Mouse (Mus musculus) urinary bladder, postnatal 36 days (tissue): ENCODE data around the gene Dclk1.

Experiments used
- DNase-seq, 2 experiments: peaks; one replicate each; pipeline ENCODE4 v3.0.0; 2022; ENCODE audit warnings: low spot score in 2 of 2, mixed read lengths in 1 of 2

Dclk1 gene

DNA sequence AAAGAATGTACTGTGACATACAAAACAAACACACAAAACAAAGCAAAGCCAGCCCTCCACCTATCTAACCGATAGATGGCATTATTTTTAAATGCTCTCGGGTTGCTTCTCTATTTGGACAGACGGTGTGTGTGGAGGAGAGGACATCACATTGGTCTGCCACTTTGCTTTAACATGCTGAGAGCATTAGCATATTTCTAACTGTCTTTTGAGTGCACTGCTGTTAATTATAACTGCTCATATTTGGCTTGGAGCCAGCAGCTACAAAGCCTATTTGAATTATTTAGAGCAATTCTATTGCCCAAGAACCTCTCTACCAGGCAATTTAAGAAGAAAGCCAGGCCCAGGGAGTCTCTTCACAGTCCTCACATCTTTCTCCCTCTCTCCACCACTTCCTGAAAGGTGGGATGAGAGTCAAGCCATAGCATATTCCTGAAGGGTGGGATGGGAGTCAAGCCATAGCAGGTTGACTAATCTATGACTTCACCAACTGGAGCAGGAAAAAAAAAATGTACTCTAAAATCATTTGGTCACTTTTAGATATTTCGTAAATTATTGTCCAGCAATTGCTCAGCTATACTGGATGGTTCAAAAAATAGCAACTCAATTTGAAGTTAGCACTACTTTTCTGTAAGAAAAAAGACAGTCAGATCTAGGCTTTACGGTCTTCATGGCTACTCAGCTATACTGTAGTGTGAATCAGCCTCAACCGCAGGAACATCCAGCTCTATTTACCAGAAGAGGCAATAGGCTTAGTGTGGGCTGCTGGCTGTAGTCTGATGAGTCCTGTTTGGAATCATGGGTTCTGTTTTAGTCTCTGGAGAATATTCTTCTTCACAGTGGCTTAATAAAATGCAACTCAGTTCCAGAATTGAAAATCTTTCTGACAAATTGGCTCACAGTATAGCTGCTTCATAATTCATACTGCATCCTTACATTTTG, 155.9 kb downstream of the Dclk1 start:
- DNase-seq: no peak

DNA sequence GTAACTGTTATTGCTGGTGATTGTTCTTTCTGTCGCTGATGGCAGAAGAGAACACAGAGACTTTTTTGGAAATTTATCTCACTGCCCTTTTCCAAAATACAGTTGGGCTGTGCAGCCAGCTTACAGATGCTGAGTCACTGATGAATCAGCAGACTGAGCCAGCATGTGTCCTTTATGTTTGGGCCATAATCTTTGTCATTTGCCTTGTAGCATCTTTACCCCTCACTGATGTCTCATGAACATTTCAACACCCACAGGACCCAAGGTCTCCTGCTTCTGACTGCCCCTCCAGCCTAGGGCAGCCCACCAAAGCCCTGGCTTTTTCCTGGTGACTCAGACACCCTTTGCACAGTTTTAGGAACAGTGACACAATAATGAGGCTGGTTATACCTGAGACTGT, 159.1 kb downstream of the Dclk1 start:
- no peak for DNase-seq

DNA sequence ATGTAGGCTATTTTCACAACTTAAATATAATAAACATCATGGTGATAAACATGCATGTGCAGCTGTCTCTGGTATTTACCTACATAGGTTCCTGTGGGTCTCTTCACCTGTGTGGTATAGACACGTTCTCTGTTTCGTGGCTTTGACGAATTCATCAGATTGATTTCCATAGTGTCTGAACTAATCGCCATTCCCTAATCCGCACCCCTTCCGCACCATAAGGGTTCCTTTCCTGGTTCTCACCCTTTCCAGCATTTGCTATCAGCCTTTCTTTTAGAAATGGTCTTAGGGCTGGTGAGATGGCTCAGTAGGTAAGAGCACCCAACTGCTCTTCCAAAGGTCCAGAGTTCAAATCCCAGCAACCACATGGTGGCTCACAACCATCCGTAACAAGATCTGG, 162.6 kb downstream of the Dclk1 start:
- no peak for DNase-seq

DNA sequence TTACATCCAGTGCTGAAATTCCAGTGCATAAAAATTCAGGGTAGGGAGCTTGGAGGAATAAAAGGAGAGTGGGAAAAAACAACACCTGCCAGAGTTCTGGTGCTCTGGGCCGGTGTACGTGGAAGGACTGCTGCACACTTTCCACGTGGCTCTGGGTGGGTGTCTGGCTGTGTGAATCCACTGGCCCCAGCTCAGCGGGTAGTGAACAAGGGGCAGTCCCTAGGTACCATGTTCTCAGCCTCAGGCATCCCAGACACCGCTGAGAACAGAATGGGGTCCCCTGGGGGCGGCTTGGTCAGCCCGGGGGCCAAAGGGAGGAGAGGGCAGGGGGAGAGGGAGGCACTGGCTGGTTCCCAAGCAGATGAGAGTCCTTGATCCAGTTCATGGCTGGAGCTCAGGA, 164.5 kb downstream of the Dclk1 start:
- DNase-seq: no peak

DNA sequence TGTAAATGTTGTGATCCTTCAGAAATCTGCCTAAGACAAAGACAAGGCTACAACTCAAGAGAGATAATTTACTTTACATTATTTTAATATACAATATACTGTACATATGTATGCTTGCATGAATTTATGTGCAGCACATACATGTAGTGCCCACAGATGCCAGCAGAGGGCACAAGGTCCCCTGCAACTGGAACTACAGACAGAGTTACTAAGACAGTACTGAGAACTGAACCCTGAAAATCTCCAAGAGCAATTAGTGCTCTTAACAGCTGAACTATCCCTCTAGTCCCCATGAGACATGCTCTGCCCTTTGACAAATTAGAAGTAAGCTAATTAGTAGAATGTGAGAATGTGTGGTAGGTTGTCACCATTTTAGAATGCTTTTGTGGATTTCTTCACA, 169.4 kb downstream of the Dclk1 start:
- DNase-seq: no peak

DNA sequence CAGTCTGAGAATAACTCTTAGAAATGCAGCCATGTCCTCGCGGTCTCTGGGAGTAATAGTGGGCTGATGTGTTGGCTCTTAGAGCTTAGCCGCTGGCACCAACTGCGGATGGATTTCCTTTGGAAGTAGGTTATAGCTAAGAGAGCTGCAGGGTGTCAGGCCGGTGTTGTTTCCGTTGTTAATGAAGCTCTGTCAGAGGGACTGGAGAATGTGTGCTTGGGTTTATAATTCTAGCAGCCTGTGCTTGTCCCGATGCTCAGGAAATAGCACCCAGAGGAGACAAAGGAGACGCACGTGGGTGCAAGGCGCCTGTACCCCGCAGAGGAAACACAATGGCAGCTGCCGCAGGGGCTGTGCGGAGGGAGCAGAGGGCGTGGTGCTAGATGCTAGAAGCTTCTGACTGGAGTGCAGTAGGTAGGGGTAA, 173.4 kb downstream of the Dclk1 start:
- no peak for DNase-seq

DNA sequence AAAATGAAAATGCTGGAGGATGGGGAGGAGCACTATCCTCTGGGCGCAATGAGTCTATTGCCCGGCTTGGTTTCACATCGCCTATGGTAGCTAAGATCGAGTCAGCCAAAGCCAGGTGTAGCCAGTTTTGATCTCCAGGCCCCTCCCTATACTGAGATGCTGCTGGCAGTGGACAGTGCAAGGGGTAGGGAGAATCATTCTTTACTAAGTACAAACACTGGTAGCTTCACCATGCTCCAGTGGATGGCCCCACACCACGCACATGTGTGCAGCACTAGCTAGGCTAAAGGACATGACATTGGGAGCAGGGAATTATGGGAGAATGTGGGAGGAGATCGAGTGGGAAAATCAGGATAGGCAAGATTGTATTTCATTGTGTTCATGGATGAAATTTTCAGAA, 176.7 kb downstream of the Dclk1 start:
- no peak for DNase-seq

DNA sequence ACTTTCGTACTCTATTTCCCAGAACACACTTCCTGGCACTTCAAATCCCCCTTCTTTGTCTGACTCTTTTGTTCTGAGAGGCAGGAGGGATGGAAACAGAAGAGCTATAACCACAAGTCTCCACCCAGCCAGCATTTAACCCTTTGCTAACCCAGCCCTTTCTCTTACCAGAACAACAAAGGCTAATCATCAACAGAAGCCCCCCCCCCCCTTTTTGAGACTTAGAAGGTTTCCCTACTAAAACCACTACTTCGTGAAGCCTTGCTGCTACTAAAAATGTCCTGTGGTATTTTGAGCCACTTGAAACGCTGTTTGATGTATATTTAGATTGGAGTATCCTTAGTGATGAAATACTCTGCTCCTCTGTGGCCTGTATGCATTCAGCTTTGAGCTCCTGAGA, 177.2 kb downstream of the Dclk1 start:
- DNase-seq: no peak

DNA sequence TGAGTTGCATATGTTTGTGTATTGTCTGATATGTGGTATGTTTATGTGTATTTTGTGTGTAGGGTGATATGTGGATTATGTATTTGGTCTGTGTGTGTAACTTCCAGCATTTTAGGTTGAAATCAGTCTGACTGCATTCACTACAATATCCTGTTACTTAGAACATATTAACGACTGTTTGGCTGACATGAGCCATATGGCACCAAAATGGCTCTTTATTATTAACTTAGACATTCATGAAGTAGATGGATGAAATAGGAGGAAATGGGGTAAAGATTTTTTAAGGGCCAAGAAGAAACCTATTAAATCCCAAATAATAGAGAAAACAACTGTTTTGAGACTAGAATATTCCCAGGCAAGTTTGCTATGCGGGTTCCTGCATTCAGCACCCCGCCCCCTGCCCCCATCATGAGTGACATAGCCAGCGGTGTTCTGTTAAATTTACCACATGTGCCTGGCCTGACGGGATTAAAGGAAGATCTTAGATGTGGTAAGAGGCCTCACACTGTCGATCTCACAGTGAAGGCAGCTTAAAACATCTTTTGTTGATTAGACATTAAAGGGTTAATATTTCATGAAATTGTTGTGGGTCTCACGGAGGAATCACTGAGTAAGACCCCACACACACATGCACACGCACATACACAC, 178.4 kb downstream of the Dclk1 start:
- no peak for DNase-seq

DNA sequence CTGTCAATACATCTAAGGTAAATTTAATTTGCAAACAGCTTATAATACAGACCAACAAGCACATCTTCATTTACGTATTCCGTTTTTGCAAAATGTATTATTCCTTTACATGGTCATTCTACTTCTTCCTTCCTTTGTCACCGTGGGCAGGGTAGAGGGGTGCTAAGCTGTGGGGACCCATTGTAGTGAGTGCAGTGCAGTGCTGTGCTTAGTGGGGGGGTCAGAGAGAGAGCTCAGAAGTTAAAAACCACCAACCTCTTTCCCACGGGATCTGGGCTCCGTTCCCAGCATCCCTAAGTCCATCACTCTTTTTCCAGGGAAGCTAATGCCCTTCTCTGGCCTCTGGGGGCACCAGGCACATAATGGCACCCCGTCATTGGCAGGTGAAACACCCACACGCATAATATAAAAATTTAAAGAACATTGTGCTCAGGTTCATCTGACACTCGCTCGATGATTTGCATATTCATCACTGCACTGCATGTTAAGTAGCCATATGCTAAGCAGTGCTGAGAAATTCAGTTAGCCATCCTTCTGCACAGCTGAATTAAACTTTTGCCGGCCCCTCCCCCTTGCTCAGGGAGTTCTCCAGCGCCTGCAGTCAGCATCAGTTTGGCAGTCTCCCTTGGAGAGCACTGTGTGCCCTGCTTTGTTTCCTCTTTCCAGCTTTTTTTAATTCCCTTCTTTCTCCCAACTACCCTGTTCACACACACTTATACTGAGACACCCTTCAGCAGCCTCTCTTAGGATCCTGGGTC, 181.7 kb downstream of the Dclk1 start:
- DNase-seq: no peak

DNA sequence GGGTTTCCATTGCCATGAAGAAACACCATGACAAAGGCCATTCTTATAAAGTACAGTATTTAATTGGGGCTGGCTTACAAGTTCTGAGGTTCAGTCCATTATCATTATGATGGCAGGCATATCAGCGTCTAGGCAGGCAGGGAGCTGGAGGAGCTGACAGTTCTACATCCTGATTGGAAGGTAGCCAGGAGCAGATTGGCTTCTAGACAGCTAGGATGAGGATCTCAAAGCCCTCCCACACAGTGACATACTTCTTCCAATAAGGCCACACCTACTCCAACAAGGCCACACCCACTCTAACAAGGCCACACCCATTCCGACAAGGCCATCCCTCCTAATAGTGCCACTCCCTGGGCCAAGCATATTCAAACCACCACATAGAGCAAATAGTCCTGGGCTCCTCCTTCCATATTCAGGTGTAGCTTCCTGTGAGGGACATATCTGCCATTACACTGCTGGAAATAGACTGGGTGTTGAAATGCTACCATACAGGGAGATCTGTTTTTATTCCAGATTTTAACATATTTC, 187.9 kb downstream of the Dclk1 start:
- no peak for DNase-seq

DNA sequence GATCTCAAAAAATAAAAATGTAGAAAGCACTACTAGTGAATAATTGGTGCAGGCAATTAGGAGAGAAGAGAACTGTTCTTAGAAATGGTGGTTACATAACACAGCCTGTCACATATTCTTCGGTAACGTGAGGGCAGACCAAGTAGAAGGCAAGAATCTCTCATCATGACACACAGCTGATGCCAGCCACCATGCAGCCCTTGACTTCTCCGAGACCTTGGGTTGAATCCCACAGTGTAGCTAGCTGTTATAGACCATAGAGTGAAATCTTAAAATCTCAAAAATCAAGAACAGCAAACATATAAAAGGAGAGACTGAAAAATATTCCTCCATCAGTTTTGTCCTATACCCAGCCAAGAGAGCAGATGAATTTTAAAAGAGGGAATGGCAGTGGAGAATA, 189.1 kb downstream of the Dclk1 start:
- no peak for DNase-seq

DNA sequence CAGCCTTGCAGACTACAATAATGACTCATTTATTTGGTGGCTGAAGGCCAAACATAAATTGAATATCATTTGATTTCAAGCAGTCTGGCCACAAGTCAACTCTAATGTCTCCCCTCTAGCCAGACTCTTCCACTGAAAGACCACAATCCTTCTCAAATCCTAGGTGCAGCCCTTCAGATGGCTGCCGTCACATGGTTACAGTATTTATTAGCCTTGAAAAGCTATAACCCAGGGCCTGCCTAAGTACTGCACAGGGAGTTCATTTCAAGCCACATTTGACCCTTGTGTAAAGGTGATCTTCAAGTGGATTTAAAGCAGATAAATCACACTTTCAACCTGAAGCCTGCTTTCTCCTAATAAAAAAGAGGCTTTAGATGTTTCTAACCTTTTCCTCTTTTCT, 192.1 kb downstream of the Dclk1 start:
- no peak for DNase-seq

DNA sequence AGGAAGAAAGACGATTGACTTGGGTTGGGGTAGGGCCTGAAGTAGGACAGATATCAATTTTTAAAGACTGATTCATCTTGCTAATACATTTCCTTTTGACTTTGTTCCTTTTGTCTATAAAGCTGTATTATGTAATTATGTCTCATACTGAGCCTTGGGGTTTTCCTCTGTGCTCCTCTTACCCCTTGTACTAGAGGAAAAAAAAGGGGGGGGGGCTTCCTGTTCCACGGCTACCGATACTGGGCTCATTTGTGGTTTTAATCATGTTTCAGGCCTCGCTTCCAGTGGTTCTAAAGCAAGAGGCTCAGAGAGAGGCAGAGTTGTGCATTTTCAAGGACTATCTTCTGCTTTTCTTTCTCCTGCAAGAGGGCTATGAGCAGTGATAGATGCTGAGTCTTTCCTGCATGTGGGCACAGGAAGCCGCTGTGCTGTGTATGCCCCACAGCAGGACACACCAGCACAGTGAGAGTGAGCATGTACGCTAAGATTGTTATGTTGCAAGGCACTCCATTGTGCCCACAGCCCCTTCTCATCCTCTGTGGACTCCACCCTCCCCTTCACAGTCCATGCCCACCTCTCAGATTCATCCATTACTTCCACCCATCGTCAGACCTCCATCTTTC, 196.8 kb downstream of the Dclk1 start:
- DNase-seq: no peak

DNA sequence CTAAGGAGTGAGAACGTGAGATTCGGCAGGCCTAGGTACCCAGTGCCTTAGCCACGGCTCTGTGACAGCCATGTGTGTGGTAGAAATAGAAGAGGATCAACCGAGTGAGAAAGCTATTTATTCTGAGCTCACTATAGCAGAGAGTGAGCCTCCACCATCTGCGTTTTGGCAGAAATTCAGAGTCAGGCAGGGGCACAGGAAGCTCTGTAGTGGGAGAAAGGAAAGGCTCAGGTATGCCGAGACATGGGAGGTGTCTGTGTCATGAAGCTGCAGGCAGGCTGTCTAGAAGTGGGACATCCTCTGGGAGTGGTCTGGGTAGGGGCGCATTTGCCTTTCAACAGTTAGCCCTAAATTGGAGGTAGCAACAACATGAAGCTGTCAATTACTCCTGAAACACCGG, 198.2 kb downstream of the Dclk1 start:
- no peak for DNase-seq

DNA sequence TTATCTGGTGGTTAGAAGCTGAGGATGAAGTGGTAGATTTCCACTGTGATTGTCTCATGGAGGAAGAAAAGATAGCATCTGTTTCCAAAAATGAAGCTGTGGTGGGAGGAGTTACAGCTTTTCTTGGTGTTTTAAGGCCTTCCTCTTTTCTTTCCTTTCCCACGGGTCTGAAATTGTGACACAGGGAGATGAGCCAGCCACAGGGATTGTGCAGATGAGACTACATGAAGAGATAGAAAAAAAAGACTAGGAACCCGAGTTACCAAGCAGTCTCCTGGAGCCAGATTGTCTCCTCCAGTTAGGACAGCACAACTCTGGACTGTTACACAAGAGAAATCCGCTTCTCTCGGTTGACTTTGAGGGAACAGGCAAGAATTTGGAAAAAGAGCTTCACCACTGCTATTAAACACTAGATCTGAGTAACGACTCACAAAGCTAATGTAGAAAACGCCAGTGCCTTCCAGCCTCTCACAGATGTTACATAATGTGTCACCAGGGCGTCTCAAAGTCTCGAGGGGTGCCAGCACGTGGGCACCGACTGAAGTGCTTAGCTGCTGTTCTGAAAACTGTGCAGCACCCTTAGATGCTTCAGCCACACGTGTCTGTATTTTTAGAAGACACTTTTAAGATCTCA, 200.0 kb downstream of the Dclk1 start:
- no peak for DNase-seq

DNA sequence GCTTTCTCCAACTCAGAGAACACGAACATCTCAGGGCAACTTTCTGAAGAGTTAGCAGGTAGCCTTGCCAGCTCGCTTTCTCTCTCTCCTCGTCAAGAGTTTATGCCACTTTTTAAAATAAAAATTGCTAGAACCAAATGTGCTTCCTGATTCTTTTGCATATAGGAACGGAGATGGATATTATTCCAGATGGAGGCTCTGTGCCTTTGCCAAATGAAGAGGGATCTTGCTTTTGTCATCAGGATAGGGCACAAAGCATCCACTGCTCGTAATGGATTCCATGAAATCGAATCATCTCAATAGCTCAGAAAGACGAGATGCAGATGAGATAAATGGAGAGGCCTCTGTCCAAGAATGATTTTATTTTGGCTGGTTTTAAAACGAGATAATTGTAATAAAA, 201.1 kb downstream of the Dclk1 start:
- no peak for DNase-seq

DNA sequence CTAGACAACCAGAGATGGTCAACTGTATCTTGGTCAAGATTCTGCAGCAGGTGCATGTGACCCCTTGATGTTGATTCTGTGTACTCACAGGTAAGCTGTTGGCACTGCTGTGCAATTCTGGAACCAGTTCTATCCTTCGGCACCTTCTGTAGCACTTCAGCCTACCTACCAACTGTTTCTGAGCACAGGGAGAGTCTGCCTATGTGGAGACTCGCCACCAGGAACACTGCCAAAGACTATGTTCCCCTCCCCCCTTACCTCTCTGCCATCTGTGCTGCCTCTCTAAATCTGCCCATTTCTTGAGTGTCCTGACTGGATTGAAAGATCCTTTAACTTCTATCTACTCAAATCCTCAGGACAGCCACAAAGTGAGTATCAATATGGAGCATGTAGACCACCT, 201.6 kb downstream of the Dclk1 start:
- no peak for DNase-seq

DNA sequence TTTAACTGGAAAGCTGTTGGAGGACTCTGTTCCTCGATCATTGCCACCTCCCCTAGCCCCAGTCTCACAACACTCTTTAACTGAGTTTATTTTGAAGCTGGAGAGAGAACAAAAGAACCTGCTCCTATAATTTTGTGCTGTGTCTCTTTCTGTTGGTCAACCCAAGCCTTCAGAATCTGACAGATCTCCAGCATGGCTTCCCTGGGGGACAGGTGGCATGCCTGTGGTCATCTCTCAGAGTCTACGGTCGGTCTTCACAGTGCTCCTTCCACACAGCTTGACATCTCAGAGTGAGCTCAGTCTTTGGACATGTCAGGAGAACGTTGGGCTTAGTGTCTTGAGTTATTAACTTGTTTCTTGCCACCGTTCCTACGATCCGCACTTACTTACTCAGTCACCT, 204.5 kb downstream of the Dclk1 start:
- DNase-seq: no peak

DNA sequence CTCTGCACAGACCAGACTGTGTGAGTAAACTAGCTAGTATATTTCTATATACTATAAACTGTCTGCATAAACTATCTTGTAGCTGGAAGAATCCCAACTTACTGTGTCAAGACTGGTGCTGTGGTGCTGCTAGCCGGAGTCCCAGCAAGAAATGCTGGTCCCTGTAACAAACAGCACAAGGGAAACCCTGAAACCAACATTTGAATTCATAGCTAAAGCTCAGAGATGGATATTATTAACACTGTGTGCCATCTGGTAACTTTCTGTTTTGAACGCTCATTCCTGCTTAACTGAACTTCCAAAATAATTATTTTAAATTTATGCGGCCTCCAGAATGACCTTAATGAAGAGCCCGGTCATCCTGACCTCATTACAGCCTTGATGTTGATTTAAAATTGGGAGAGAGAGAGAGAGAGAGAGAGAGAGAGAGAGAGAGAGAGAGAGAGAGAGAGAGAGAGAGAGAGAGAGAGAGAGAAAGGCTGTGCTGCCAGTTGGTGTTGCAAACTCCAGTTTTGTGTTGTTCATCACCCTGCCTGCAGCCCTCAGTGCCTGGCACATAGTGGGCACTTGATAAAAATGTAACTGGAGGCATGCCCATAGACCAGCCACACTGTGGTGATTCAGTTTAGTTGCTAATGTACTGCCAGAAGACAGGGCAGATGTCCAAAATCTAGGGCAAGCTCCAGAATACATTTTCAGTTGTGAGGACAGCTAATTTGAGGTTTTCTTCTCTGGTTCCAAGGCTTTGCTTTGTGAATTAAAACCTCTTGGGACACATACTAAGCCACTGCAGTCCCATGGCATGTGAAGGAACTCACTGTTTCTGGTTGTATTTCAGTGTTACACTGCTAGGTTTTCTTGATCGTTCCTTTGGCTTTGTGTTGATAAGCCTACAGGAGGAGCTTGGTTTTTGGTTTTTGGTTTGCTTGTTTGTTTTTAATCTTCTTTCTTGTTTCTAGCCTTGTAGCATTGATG, 205.6 kb downstream of the Dclk1 start:
- DNase-seq: peak in 1 of 2 experiments; percentile 23
